Mouse (Mus musculus): ENCODE measurements around the gene Mst1.
A peak's percentile ranks its signal among the peaks of the same experiment; 100 is the strongest.

Gene Mst1

DNA sequence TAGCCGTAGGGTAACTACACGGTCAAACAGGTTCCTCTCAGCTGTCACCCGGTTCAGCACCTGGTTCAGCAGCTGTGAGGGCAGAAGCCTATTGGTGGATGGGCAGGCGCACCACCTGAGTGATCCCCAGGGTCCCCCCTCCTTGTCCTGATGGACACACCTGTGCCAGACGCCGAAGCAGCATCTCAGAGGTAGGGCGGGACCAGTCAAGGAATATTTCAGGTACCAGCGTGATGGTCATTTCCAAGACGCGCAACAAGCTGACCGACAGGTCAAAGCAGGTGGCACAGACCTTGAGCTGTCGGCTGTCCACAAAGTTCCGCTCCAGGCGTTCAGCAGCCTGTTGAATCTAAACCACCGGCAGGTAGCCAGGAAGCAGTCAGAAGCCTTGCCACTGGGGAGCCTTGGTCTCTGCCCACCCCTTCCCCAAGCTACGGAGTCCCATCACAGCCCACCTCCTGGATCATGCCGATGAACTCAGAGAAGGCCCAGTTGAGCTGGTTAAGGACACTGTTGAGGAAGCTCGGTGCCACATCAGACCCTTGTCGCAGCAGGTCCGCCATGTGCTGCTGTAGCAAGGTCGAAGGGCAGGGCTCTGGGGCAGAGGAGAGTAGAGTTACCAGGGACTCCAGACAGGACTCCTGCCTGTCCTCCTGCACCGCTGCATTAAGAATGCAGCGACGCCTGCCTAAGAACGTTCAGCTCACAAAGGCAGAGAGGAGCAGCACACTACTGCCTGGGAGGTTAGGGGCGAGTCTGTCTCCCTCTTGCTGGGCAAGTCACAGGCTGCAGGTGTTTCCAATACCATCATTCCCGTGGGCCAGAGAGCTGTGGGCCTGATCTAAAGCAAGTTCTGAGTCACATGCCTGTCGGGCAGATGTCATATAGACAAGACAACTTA, 23.6 kb upstream of the Mst1 start:
- no peak for DNase-seq (ENCODE audit: low read depth, low spot score)

DNA sequence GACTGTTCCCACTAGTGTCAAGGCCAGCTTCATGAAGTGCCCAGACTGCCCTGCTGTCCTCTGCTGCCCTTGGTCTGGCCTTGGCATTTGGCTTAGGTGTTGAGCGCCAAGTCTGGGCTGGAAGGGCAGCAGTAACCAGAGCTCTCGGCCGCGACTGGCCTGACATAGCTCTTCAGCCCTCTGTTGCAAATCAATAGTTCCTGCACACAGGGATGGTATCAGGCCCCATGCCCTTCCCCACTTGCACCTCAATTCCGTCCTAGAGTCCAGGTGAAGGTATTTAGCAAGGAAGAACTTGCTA, 23.0 kb upstream of the Mst1 start:
- no peak for DNase-seq (ENCODE audit: low read depth, low spot score)

DNA sequence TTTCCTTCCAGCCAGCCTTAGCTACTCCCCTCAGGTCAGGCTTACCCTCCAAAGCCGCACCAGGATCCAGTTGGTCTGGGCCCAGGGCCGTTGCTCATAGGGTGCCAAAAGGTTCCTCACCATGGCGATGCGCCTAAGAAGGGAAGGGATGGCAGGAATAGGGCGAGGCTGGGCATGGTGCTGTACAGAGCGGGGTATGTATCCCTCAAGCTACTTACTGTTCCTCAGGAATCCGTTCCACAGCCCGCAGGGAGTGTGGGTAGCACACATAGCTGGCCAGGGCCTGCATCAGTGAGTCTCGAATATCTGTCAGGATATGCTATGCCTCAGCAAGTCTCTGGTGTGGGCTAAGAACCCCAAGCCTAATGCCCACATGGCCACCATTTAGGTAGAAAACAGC, 21.9 kb upstream of the Mst1 start:
- no peak for DNase-seq (ENCODE audit: low read depth, low spot score)

DNA sequence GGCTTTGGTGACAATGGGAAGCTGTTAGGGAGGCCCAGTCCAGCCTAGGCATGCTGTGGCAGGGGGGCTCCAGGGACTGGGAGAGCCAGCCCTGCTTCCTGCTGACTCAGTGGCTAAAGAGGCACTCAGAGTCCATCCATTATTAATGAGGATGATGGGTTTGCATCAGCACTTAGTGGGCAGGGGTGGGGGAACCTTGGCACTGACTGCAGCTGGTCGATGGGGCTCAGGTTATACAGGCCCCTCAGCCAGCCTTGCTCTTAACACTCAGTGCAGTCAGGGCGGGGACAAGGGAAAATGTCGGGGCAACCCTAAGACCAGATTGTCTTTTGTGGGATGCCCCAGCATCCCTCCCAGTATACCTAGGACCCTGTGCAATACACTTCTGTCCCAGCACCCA, 18.1 kb upstream of the Mst1 start:
- no peak for DNase-seq (ENCODE audit: low read depth, low spot score)

- DNase-seq (ENCODE audit: low read depth, low spot score): no peak
Observed at GRCm38 (mm10) chr9:108063361-108063760, 16.9 kb upstream of the Mst1 start.

DNA sequence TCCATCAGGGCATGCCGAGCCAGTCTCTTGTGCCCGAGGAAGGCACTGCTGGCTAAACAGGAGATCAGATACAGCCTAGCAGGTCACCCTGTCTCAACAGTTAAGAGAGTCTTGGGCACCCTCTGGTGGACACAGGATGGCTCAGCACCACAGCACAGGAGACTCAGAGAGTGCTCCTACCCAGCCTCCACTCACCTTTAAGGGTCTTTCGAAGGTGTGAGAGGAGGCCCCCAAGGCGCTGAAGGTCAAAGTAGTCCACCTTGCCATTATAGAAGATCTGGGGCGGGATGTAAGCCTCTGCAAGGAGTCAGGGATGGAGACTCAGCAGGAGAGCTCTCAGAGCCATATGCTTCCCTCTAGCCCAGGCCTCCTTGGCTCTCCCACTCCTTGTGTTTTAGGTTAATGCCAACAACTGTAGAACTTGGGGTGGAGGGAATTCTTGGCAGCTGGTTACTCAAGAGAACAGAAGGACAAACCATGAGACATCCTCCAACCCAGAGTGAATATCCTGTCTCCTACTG, 14.7 kb upstream of the Mst1 start:
- peak; percentile 77 for DNase-seq (ENCODE audit: low read depth, low spot score)

DNA sequence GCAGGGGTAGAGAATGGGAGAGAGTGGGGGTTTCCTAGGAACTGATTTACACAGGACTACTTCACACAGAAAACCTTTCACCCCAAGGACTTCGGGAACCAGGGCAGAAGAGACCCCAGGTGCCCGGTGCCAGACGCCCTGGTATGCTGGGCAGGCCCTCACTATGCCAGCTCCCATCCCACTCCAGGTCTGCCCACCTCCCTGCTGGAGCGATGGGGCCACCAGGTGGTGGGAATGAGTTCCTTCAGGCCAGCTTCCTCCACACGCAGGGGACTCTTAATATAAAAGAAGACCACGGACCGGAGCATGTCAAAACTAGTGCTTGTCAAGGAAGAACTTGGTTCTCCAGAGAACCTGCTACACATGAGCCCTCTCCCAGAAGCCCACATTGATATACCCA, 13.0 kb upstream of the Mst1 start:
- no peak for DNase-seq (ENCODE audit: low read depth, low spot score)

- DNase-seq (ENCODE audit: low read depth, low spot score): peak; percentile 93
Observed at GRCm38 (mm10) chr9:108067900-108068299, 12.3 kb upstream of the Mst1 start.

- no peak for DNase-seq (ENCODE audit: low read depth, low spot score)
Observed at GRCm38 (mm10) chr9:108069007-108069406, 11.2 kb upstream of the Mst1 start.

- no peak for DNase-seq (ENCODE audit: low read depth, low spot score)
Observed at GRCm38 (mm10) chr9:108069529-108069928, 10.7 kb upstream of the Mst1 start.

- DNase-seq (ENCODE audit: low read depth, low spot score): no peak
Observed at GRCm38 (mm10) chr9:108071801-108072200, 8.4 kb upstream of the Mst1 start.

DNA sequence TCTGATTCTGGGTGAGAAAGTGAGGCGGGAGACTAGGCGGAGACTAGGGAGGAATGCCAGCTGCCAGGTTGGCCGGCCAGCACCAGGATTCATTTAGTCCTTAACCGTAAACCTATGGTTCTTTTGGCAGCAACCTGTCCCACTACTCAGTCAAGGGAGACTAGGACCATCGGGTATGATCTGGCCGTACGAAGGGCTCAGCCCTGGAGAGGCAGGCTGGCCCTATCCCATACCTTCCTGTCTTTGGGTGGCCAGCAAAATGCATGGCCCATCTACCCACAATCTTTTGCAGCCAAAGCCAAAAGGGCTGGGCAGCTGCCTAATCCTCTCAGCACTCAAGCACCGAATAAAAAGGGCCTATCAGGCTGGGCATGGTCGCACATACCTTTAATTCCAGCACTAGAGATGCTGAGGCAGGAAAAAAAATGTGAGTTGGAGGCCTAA, 7.7 kb upstream of the Mst1 start:
- no peak for DNase-seq (ENCODE audit: low read depth, low spot score)

- DNase-seq (ENCODE audit: low read depth, low spot score): no peak
Observed at GRCm38 (mm10) chr9:108073141-108073930, 6.9 kb upstream of the Mst1 start.

GRCm38 (mm10) chr9:108082549-108082948, 2.3 kb downstream of the Mst1 start:
- no peak for DNase-seq (ENCODE audit: low read depth, low spot score)

DNA sequence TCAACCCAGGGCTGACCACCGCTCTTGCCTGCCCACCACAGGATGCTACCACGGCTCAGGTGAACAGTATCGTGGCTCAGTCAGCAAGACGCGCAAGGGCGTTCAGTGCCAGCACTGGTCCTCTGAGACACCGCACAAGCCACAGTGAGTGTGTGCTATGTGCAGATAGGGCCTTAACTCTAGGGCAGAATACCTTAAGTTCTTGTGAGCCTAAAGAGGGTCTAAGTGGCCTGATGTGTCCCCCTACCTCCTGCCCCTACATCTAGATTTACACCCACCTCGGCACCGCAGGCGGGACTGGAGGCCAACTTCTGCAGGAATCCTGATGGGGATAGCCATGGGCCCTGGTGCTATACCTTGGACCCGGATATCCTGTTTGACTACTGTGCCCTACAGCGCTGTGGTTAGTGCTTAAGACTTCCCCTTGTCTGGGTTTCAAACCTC, 2.8 kb downstream of the Mst1 start, which contains the start of gene Rnf123:
Gene Rnf123 (minus strand): TSS at position 359 of the 444 bp plus-strand sequence.
- no peak for DNase-seq (ENCODE audit: low read depth, low spot score)

DNA sequence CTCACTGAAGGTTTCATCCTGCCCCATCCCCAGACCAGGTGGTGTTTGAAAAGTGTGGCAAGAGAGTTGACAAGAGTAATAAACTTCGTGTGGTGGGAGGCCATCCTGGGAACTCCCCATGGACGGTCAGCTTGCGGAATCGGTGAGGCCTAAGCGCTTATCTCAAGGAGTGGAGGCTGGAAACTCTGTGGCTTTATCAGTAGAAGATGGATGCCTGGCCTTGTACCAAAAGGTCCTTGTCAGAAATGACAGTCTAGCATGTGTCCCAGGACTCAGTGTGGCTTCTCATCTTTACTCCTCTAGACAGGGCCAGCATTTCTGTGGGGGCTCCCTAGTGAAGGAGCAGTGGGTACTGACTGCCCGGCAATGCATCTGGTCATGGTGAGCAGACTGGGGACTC, 3.3 kb downstream of the Mst1 start:
- no peak for DNase-seq (ENCODE audit: low read depth, low spot score)

DNA sequence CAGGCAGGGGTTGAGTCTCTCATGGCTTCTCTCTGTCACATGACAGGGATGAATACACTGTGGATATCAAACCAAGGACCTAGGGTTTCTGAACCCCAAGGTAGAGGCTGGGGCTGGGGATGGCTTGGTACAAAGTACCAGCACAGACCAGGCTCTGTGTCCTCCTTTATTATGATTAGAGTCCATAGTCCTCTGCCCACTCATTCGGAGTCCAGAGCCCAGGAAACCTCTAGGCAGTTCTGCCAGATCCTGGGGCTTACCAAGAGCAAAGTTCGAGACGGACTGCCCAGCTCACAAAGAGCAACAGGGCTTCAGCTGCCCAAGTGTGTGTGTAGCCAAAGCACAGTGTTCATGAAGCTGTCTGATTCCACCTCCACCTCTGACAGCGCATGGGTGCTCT, 5.0 kb downstream of the Mst1 start:
- DNase-seq (ENCODE audit: low read depth, low spot score): no peak

DNA sequence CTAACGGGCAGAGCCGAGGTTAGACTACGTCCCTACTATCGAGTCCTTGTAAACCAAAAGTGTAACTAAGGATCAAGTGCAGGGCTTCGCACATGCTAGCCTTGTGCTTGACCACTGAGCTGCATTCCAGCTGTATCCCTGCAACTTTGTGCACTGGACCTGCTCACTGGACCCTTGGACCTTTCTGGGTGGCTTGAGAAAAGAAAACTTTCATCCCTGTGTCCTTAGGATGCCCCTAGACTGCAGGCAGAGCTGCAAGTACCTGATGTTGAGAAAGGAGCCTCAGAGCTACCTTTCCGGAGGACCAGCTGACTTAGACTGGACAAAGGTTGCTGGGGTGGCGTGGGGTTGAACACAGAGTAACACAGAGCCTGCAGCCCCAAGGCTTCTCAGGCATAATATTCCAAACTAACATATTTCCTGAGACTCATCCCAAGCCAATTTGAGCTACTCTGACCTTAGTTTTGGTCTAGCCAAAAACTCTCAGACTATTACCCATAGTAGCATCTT, 10.4 kb downstream of the Mst1 start:
- DNase-seq (ENCODE audit: low read depth, low spot score): no peak

GRCm38 (mm10) chr9:108093586-108093985, 13.3 kb downstream of the Mst1 start:
- peak; percentile 24 for DNase-seq (ENCODE audit: low read depth, low spot score)

GRCm38 (mm10) chr9:108094184-108094941, 14.1 kb downstream of the Mst1 start, which contains the start of gene Apeh:
TSS of gene Apeh (minus strand) at chr9:108094606.
- DNase-seq (ENCODE audit: low read depth, low spot score): peak; percentile 92

DNA sequence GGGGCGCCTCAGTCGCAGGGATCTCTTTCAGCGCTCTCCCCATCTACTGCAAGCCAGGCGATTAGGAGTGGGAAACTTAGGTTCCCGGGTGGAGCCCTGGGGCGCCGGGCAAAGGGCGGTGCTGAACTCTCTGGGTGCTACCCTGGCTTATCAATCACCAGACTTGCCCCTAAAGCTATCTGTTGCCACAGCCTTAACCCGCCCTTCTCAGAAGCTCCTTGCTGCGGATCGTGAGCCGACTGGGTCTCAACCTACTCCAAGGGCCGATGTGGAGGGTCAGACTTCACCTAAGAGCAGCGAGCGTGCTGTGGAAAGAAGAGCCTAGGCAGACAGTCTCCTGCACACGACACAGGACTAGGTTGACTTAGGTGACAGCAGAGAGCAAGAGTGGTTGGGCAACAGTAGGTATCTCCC, 14.8 kb downstream of the Mst1 start:
- DNase-seq (ENCODE audit: low read depth, low spot score): peak; percentile 52

All from 3T3-L1 (cell line).